Mouse (Mus musculus): ENCODE measurements around the gene Jsrp1. TPM values are rescaled to one million over a fixed set of nuclear protein-coding genes. Genes with fewer than 3 reads are reported as not detected.
A peak's percentile ranks its signal among the peaks of the same experiment; 100 is the strongest.

Jsrp1 gene
- polyA plus RNA-seq, 1 experiment from 2014 or later: 5.6 TPM

DNA sequence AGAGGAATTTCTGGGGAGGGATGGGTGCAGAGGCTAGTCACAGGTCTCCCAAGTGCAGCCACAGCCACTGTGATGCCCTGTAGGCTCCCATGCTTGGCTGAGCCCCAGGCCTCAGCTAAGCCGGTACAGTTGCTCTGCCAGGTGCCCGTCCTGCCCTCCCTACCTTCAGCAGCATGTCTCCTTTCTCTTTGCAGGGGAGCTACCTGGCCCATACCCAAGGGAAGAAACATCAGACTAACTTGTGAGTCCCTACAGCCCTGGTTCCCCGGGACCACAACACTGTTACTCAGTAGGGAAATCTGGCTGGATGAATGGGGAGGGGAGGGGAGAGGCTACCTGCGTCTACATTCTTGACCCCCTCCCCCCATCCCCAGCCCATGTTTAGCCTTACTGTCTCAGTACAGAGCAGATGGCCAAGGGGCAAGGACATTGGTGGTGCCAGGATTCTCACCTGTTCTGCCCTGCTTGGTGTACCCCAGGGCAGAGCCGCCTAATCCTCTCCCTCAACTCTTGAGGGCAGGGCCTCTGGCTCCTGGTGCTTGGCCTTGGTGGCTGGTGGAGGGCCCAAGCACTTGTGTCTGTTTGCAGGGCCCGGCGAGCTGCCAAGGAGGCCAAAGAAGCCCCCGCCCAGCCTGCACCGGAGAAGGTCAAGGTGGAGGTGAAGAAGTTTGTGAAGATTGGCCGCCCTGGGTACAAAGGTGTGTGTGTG is 10.9 kb downstream of the Jsrp1 start:
- H3K9ac ChIP-seq (ENCODE audit: low read length): no peak overlapping the region
- WGBS: 89% methylated on average over 10 of the region's 10 CpGs
- no peak overlapping the region for H3K27ac ChIP-seq (ENCODE audit: low read length)
- H3K36me3 ChIP-seq (ENCODE audit: control insufficient read depth, insufficient read depth): peaks cover 37% of the 10 kb centered on the region
- ATAC-seq (replicated peaks; ENCODE audit: extremely low read depth, insufficient read depth, low FRiP score): no peak
- peaks cover 2% of the 10 kb centered on the region; the same call in 1 of the 2 replicates for H3K27me3 ChIP-seq (ENCODE audit: control insufficient read depth, insufficient read depth, low read length)
- H3K4me2 ChIP-seq (ENCODE audit: low read depth, low read length): no peak overlapping the region
- peaks cover 31% of the 10 kb centered on the region for H3K4me1 ChIP-seq (ENCODE audit: control insufficient read depth, insufficient read depth, low read length)
- H3K4me3 ChIP-seq (ENCODE audit: low read length): no peak overlapping the region
- H3K9me3 ChIP-seq (replicated peaks; ENCODE audit: control insufficient read depth, low read length): no peaks in the 10 kb centered on the region

DNA sequence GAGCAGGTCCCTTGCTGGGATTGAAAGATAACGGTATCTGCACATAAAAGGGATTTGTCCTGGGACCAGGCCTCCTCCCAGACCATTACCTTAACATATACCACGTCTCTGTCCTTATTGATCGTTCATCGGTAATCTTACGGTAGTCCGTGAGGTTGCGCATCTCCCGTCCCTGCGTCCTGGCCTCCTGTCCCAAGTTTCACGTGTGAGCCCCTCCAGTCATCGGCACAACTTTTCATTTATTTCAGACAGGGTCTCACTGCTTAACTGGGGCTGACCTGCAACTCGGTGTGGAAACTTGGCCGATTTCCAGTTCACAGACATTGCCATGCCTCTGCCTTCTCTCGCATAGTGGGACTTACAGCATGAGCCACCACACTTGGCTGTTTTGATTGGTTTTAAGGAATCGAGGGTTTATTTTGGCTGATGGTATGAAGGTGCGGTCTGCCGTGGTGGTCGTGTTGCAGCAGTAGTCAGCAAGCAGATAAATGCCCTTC is 14.2 kb downstream of the Jsrp1 start:
- peak overlapping the region; percentile 81 for H3K4me2 ChIP-seq (ENCODE audit: low read depth, low read length)
- H3K9me3 ChIP-seq (replicated peaks; ENCODE audit: control insufficient read depth, low read length): no peaks in the 10 kb centered on the region
- peaks cover 52% of the 10 kb centered on the region for H3K36me3 ChIP-seq (ENCODE audit: control insufficient read depth, insufficient read depth)
- H3K9ac ChIP-seq (ENCODE audit: low read length): peak overlapping the region; percentile 92
- WGBS: 1% methylated on average over 18 of the region's 18 CpGs
- no peaks in the 10 kb centered on the region for H3K27me3 ChIP-seq (ENCODE audit: control insufficient read depth, insufficient read depth, low read length)
- peak overlapping the region; percentile 82 for H3K4me3 ChIP-seq (ENCODE audit: low read length)
- ATAC-seq (replicated peaks; ENCODE audit: extremely low read depth, insufficient read depth, low FRiP score): no peak
- peak overlapping the region; percentile 91 for H3K27ac ChIP-seq (ENCODE audit: low read length)
- peaks cover 17% of the 10 kb centered on the region for H3K4me1 ChIP-seq (ENCODE audit: control insufficient read depth, insufficient read depth, low read length)

DNA sequence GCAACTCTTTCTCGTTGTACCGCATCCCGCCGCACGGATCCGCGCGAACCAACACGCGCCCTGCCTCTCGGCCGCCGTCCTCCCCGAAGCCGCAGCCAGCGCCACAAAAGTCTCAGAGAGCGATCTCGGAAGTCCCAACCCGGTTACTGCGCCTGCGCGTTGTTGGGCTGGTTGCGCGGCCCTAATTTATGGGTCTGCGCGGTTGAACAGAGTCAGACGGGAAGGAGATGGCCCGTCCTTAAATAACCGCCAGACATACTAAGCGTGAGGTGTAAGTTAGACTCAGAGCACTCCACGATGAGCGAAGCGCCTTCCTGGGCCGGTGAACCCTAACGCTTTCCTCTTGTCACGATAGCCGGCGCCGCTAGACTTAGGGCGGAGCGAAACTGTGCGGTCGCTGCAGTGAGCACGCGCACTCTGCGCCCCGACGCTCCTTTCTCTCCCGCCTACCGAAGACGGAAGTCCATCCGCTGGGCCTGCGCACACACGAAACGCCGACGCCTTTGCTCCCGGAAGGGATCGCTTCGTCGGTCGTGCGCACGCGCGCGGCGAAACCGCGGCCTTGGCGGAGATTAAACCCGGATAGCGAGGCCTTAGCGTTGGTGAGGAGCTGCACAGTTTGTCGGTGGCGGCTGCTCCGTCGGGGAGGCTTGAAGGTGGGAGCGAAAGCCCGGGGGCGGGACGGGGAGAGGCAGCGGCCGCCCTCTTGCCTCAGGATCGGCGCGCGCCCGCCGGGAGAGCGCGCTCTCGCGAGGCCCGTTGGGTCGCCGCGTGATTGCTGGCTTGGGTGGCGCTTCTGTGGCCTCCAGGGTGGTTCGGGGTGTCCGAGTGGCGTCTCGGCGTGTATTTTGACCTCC is 14.9 kb downstream of the Jsrp1 start, which contains the start of the genes Sf3a2 and Plekhj1:
Sf3a2 (plus strand) TSS at position 49 of the 857 bp plus-strand sequence.
Plekhj1 (minus strand) TSS at position 477 of the 857 bp plus-strand sequence.
- Histone ChIP-seq H3K9me3 (replicated peaks; ENCODE audit: control insufficient read depth, low read length) (no peaks in the 10 kb centered on the region), H3K4me3 (ENCODE audit: low read length) (peak within 1 kb of the TSS; percentile 82), H3K27me3 (ENCODE audit: control insufficient read depth, insufficient read depth, low read length) (no peaks in the 10 kb centered on the region), H3K4me2 (ENCODE audit: low read depth, low read length) (peak within 1 kb of the TSS; percentile 86), H3K36me3 (ENCODE audit: control insufficient read depth, insufficient read depth) (peaks cover 51% of the 10 kb centered on the region), H3K27ac (ENCODE audit: low read length) (peak within 1 kb of the TSS; percentile 91), H3K4me1 (ENCODE audit: control insufficient read depth, insufficient read depth, low read length) (peaks cover 17% of the 10 kb centered on the region), H3K9ac (ENCODE audit: low read length) (peak within 1 kb of the TSS; percentile 92)
- under 1% methylated on average over 99 of the region's 104 CpGs for WGBS
- peak; percentile 93 for ATAC-seq (replicated peaks; ENCODE audit: extremely low read depth, insufficient read depth, low FRiP score)

DNA sequence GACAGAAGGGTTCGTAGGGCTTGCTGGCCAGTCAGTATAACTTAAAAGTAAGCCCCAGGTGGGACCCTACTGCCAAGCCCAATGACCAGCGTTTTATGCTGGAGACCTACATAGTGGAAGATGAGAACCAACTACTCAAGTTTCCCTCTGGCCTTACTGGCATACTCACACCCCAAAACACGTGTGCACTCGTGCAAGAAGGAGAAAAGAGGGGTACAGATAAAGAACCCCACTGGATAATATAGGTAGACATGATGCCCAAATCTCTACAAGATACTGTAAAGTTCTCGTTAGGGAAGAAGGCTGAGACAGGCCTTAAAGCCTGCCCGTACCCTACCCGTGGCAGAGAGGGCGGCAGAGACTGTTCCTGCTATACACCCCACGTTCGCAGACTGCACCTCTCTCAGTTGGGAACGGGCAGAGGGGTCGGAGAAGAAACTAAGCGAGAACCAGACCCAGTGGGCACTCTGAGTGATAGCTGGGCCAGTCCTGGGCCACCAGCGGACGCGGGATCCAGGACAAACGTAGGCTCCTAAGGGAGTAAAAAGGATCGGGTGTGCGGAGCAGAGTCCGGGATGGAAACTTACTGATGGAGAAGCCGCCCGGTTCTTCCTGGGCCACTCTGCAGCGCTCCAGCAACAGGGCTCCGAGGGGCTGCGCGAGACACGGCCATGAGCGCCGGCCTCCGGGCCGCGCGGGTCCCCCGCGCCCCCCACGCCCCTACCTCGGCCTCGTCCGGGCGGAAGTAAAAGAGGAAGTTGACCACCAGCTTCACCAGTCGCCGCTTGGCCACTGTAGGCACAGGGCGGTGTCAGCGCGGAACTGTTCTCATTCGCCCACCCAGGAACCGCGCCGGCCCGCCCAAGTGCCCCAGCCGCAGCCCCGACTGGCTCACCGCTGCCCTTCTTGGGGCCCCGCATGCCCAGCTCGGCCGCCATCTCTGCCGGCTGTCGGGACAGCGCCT is 15.8 kb downstream of the Jsrp1 start:
- Histone ChIP-seq H3K4me2 (ENCODE audit: low read depth, low read length) (peak overlapping the region; percentile 86), H3K27ac (ENCODE audit: low read length) (peak overlapping the region; percentile 91), H3K36me3 (ENCODE audit: control insufficient read depth, insufficient read depth) (peaks cover 48% of the 10 kb centered on the region), H3K4me1 (ENCODE audit: control insufficient read depth, insufficient read depth, low read length) (peaks cover 18% of the 10 kb centered on the region), H3K27me3 (ENCODE audit: control insufficient read depth, insufficient read depth, low read length) (no peaks in the 10 kb centered on the region), H3K9me3 (replicated peaks; ENCODE audit: control insufficient read depth, low read length) (no peaks in the 10 kb centered on the region), H3K9ac (ENCODE audit: low read length) (peak overlapping the region; percentile 92), H3K4me3 (ENCODE audit: low read length) (peak overlapping the region; percentile 82)
- peak; percentile 49 for ATAC-seq (replicated peaks; ENCODE audit: extremely low read depth, insufficient read depth, low FRiP score)
- 2% methylated on average over 59 of the region's 59 CpGs for WGBS

DNA sequence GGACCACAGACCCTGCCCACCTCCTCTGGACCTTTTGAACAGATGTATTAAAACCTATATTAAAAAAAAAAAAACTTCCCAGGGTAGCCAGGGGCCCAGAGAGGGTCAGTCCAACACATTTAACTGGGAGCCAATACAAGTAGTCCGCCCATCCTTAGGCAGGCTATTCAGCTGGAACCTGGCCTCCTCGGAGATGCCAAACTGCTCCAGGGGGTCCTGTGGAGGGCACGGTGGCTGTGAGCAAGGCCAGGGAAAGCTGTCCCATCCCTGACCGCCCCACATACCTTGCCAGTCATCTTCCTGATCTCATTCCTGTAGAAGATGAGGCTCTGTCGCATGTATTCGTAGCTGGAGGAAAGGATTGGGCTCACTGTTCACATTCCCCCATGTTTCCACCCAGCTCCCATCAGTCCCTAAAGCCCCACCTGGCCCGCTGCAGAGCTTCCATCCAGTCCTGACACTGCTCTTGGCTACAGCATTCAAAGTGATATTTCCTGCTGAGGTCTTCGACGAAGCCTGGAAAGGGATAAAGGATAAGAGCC is 16.9 kb downstream of the Jsrp1 start:
- no peaks in the 10 kb centered on the region for H3K27me3 ChIP-seq (ENCODE audit: control insufficient read depth, insufficient read depth, low read length)
- peak overlapping the region; percentile 86 for H3K4me2 ChIP-seq (ENCODE audit: low read depth, low read length)
- peaks cover 44% of the 10 kb centered on the region for H3K36me3 ChIP-seq (ENCODE audit: control insufficient read depth, insufficient read depth)
- peaks cover 29% of the 10 kb centered on the region for H3K4me1 ChIP-seq (ENCODE audit: control insufficient read depth, insufficient read depth, low read length)
- H3K4me3 ChIP-seq (ENCODE audit: low read length): no peak overlapping the region; the same call in 1 of the 2 replicates
- peak overlapping the region; percentile 92; the same call in 1 of the 2 replicates for H3K9ac ChIP-seq (ENCODE audit: low read length)
- 78% methylated on average over 9 of the region's 9 CpGs for WGBS
- H3K27ac ChIP-seq (ENCODE audit: low read length): no peak overlapping the region
- no peaks in the 10 kb centered on the region for H3K9me3 ChIP-seq (replicated peaks; ENCODE audit: control insufficient read depth, low read length)
- ATAC-seq (replicated peaks; ENCODE audit: extremely low read depth, insufficient read depth, low FRiP score): no peak

DNA sequence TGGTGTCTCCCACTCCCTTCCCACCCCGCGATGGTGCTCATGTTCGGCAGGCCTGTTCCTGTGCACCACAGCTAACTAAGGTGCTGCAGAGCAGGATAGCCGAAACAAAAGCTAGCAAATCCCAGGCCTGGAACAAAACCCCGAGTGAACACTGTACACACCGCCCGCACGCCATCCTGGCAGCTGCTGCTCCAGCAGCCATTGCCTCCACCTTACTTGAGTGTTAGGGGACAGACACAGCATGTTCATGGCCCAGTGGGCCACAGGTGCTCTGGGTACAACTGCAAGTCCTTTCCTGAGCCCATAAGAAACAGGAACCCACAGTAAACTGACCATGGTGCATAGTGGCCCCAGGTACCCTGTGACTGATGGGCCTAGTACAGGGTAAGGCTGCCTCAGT is 18.5 kb downstream of the Jsrp1 start:
- H3K9ac ChIP-seq (ENCODE audit: low read length): no peak overlapping the region
- no peak overlapping the region for H3K4me2 ChIP-seq (ENCODE audit: low read depth, low read length)
- no peak overlapping the region for H3K4me3 ChIP-seq (ENCODE audit: low read length)
- 87% methylated on average over 8 of the region's 8 CpGs for WGBS
- no peak for ATAC-seq (replicated peaks; ENCODE audit: extremely low read depth, insufficient read depth, low FRiP score)
- H3K9me3 ChIP-seq (replicated peaks; ENCODE audit: control insufficient read depth, low read length): no peaks in the 10 kb centered on the region
- H3K27me3 ChIP-seq (ENCODE audit: control insufficient read depth, insufficient read depth, low read length): no peaks in the 10 kb centered on the region
- peaks cover 52% of the 10 kb centered on the region for H3K36me3 ChIP-seq (ENCODE audit: control insufficient read depth, insufficient read depth)
- no peak overlapping the region for H3K27ac ChIP-seq (ENCODE audit: low read length)
- H3K4me1 ChIP-seq (ENCODE audit: control insufficient read depth, insufficient read depth, low read length): peaks cover 32% of the 10 kb centered on the region

- no peaks in the 10 kb centered on the region for H3K27me3 ChIP-seq (ENCODE audit: control insufficient read depth, insufficient read depth, low read length)
- H3K9ac ChIP-seq (ENCODE audit: low read length): no peak overlapping the region
- ATAC-seq (replicated peaks; ENCODE audit: extremely low read depth, insufficient read depth, low FRiP score): no peak
- no peaks in the 10 kb centered on the region for H3K9me3 ChIP-seq (replicated peaks; ENCODE audit: control insufficient read depth, low read length)
- WGBS: 74% methylated on average over 4 of the region's 4 CpGs
- no peak overlapping the region for H3K4me2 ChIP-seq (ENCODE audit: low read depth, low read length)
- H3K4me1 ChIP-seq (ENCODE audit: control insufficient read depth, insufficient read depth, low read length): peaks cover 28% of the 10 kb centered on the region
- H3K4me3 ChIP-seq (ENCODE audit: low read length): no peak overlapping the region
- peaks cover 60% of the 10 kb centered on the region for H3K36me3 ChIP-seq (ENCODE audit: control insufficient read depth, insufficient read depth)
- H3K27ac ChIP-seq (ENCODE audit: low read length): no peak overlapping the region
Observed at GRCm38 (mm10) chr10:80793803-80794202, 19.5 kb downstream of the Jsrp1 start.
